Mouse (Mus musculus) liver, embryonic 14.5 days (tissue): Measurements from ENCODE around the gene Iqcn. TPM values are rescaled to one million over a fixed set of nuclear protein-coding genes. Genes with fewer than 3 reads are reported as not detected.

Source experiments
- ATAC-seq: fragments of 200-750 bp; cut with Nextera tagmentation; 2 replicates; pipeline ENCODE4 v1.8.0; 2017; ENCODE audit warnings: moderate number of reproducible peaks, mild to moderate bottlenecking, moderate library complexity; ENCODE audit not compliant: insufficient read depth
- DNase-seq, 3 experiments: peaks; one replicate each; pipeline ENCODE4 v3.0.0-alpha.2; 2012 to 2013; ENCODE audit warnings: low read depth in 3 of 3, low spot score in 3 of 3
- H3K27ac ChIP-seq: fragments of 300-500 bp; sonication (generic); 2 replicates; pipeline ENCODE4 v1.5.1; 2014; ENCODE audit warnings: moderate library complexity, mild to moderate bottlenecking, control low read depth, inconsistent platforms
- H3K27me3 ChIP-seq: fragments of 300-500 bp; sonication (generic); 2 replicates; pipeline ENCODE4 v1.6.1; 2014; ENCODE audit warnings: mild to moderate bottlenecking, low read length, moderate library complexity; ENCODE audit not compliant: control insufficient read depth, insufficient read depth
- H3K36me3 ChIP-seq: fragments of 300-500 bp; sonication (generic); replicated peaks from 2 replicates; pipeline ENCODE4 v1.6.1; 2014; ENCODE audit warnings: low read depth; ENCODE audit not compliant: control insufficient read depth, insufficient read depth
- H3K4me1 ChIP-seq, 2 experiments: fragments of 200-500 bp in 1 of 2; fragments of 300-500 bp in 1 of 2; sonication (generic) in 1 of 2; replicated peaks; 2 replicates each; pipeline ENCODE4 v1.6.1; 2012 to 2014; ENCODE audit warnings: antibody characterized with exemption in 1 of 2, inconsistent platforms in 1 of 2, low read length in 1 of 2; ENCODE audit not compliant: control insufficient read depth in 2 of 2, insufficient read depth in 2 of 2
- H3K4me2 ChIP-seq: fragments of 300-500 bp; sonication (generic); 2 replicates; pipeline ENCODE4 v1.6.1; 2014; ENCODE audit warnings: low read depth, mild to moderate bottlenecking, control low read depth, moderate library complexity
- H3K4me3 ChIP-seq, 2 experiments: fragments of 200-500 bp in 1 of 2; fragments of 300-500 bp in 1 of 2; sonication (generic) in 1 of 2; 2 replicates each; pipeline ENCODE4 v1.5.1; 2012 to 2014; ENCODE audit warnings: low read depth in 2 of 2, low read length in 2 of 2, mild to moderate bottlenecking in 2 of 2, control low read depth in 1 of 2, inconsistent platforms in 1 of 2, moderate library complexity in 1 of 2; ENCODE audit not compliant: insufficient read depth in 1 of 2
- H3K9ac ChIP-seq: fragments of 300-500 bp; sonication (generic); replicated peaks from 2 replicates; pipeline ENCODE4 v1.6.1; 2014; ENCODE audit warnings: mild to moderate bottlenecking, control low read depth, moderate library complexity
- H3K9me3 ChIP-seq: fragments of 300-500 bp; sonication (generic); 2 replicates; pipeline ENCODE4 v1.6.1; 2016; ENCODE audit warnings: low read length, mixed read lengths; ENCODE audit not compliant: control insufficient read depth
- CTCF ChIP-seq: IDR thresholded peaks from 2 replicates; pipeline ENCODE4 v1.5.1; 2016; ENCODE audit warnings: antibody characterized with exemption, low read depth, control low read depth
- EP300 ChIP-seq: IDR thresholded peaks from 2 replicates; pipeline ENCODE4 v1.6.1; 2016; ENCODE audit warnings: antibody characterized with exemption, low read depth
- WGBS: fragments of 180-500 bp; shearing (Covaris S2); extraction: QIAGEN DNeasy Blood & Tissue Kit; methylation state at CpG from one replicate; pipeline ENCODE4 v1.1.7; 2014; ENCODE audit not compliant: insufficient replicate concordance; 5-methylcytosine and 5-hydroxymethylcytosine counted together
- polyA plus RNA-seq, 2 experiments: library from polyadenylated mRNA; depleted of rRNA in 1 of 2; stranded (reverse) in 1 of 2; unstranded in 1 of 2; fragments of >200 nt; fragmentation: Nextera tagmentation in 1 of 2; extraction: Ambion mirVana in 1 of 2; gene quantifications; 2 replicates each; pipeline versions ENCODE4 v1.2.1 to v1.2.3; 2012 to 2014

The Iqcn gene
- polyA plus RNA-seq, 2 experiments: not detected

GRCm38 (mm10) chr8:70766571-70767440 is 63.5 kb downstream of the Iqcn start:
- H3K27ac ChIP-seq: peak overlapping the region; percentile 79
- H3K4me1 ChIP-seq: peaks cover 54 to 60% of the 10 kb centered on the region in 2 experiments
- WGBS: 13% methylated on average over 21 of the region's 21 CpGs
- TF ChIP-seq EP300 (no peak), CTCF (no peak)
- H3K27me3 ChIP-seq: no peaks in the 10 kb centered on the region
- ATAC-seq: peak; percentile 34; the same call in 1 of the 2 replicates
- peak overlapping the region; percentile 77 for H3K9ac ChIP-seq
- peak overlapping the region; percentile 72 to 77 for H3K4me3 ChIP-seq
- peak in 2 of 3 experiments; percentile 69 to 82 for DNase-seq
- H3K36me3 ChIP-seq: no peaks in the 10 kb centered on the region; the same call in 1 of the 2 replicates
- peak overlapping the region; percentile 99 for H3K4me2 ChIP-seq
- no peaks in the 10 kb centered on the region for H3K9me3 ChIP-seq

Other genes starting within 250 kb of the Iqcn start
- gene Klhl26, start 226.5 kb upstream of the Iqcn start, polyA plus RNA-seq (2012; rRNA removed): 6.5 and 7.1 TPM in 2 replicates
- 5.0 and 6.0 TPM in 2 replicates for gene Klhl26, start 226.5 kb upstream of the Iqcn start, polyA plus RNA-seq (2014; fragmentation: Nextera tagmentation; extraction: Ambion mirVana)
- gene Tmem59l, start 216.1 kb upstream of the Iqcn start, polyA plus RNA-seq (2012; rRNA removed): 0.03 and 0.09 TPM in 2 replicates
- gene Tmem59l, start 216.1 kb upstream of the Iqcn start, polyA plus RNA-seq (2014; fragmentation: Nextera tagmentation; extraction: Ambion mirVana): not detected in 2 replicates
- 1.5 and 1.9 TPM in 2 replicates for gene Crlf1, start 210.3 kb upstream of the Iqcn start, polyA plus RNA-seq (2012; rRNA removed)
- 3.7 and 4.0 TPM in 2 replicates for gene Crlf1, start 210.3 kb upstream of the Iqcn start, polyA plus RNA-seq (2014; fragmentation: Nextera tagmentation; extraction: Ambion mirVana)
- 55.1 and 71.6 TPM in 2 replicates for gene Rex1bd, start 196.7 kb upstream of the Iqcn start, polyA plus RNA-seq (2012; rRNA removed)
- gene Rex1bd, start 196.7 kb upstream of the Iqcn start, polyA plus RNA-seq (2014; fragmentation: Nextera tagmentation; extraction: Ambion mirVana): 72.0 and 74.2 TPM in 2 replicates
- gene Uba52, start 192.7 kb upstream of the Iqcn start, polyA plus RNA-seq (2012; rRNA removed): 553 and 870 TPM in 2 replicates
- gene Uba52, start 192.7 kb upstream of the Iqcn start, polyA plus RNA-seq (2014; fragmentation: Nextera tagmentation; extraction: Ambion mirVana): 738 and 773 TPM in 2 replicates
- gene Fkbp8, start 175.7 kb upstream of the Iqcn start, polyA plus RNA-seq (2012; rRNA removed): 140 and 149 TPM in 2 replicates
- gene Fkbp8, start 175.7 kb upstream of the Iqcn start, polyA plus RNA-seq (2014; fragmentation: Nextera tagmentation; extraction: Ambion mirVana): 114 and 135 TPM in 2 replicates
- 28.9 and 30.8 TPM in 2 replicates for gene Kxd1, start 175.5 kb upstream of the Iqcn start, polyA plus RNA-seq (2012; rRNA removed)
- 32.6 and 33.3 TPM in 2 replicates for gene Kxd1, start 175.5 kb upstream of the Iqcn start, polyA plus RNA-seq (2014; fragmentation: Nextera tagmentation; extraction: Ambion mirVana)
- gene Ell, start 164.0 kb upstream of the Iqcn start, polyA plus RNA-seq (2012; rRNA removed): 8.9 and 9.6 TPM in 2 replicates
- 7.7 and 9.2 TPM in 2 replicates for gene Ell, start 164.0 kb upstream of the Iqcn start, polyA plus RNA-seq (2014; fragmentation: Nextera tagmentation; extraction: Ambion mirVana)
- gene Isyna1, start 109.1 kb upstream of the Iqcn start, polyA plus RNA-seq (2012; rRNA removed): 61.3 and 62.4 TPM in 2 replicates
- gene Isyna1, start 109.1 kb upstream of the Iqcn start, polyA plus RNA-seq (2014; fragmentation: Nextera tagmentation; extraction: Ambion mirVana): 30.2 and 34.2 TPM in 2 replicates
- gene Ssbp4, start 94.6 kb upstream of the Iqcn start, polyA plus RNA-seq (2012; rRNA removed): 36.3 and 50.8 TPM in 2 replicates
- 49.5 and 61.7 TPM in 2 replicates for gene Ssbp4, start 94.6 kb upstream of the Iqcn start, polyA plus RNA-seq (2014; fragmentation: Nextera tagmentation; extraction: Ambion mirVana)
- 4.3 and 5.3 TPM in 2 replicates for gene Lrrc25, start 87.3 kb upstream of the Iqcn start, polyA plus RNA-seq (2012; rRNA removed)
- 4.7 TPM in 2 replicates for gene Lrrc25, start 87.3 kb upstream of the Iqcn start, polyA plus RNA-seq (2014; fragmentation: Nextera tagmentation; extraction: Ambion mirVana)
- gene Gdf15, start 71.0 kb upstream of the Iqcn start, polyA plus RNA-seq (2012; rRNA removed): 6.3 and 9.0 TPM in 2 replicates
- gene Gdf15, start 71.0 kb upstream of the Iqcn start, polyA plus RNA-seq (2014; fragmentation: Nextera tagmentation; extraction: Ambion mirVana): 1.2 and 2.8 TPM in 2 replicates
- 7.6 and 8.6 TPM in 2 replicates for gene Pgpep1, start 43.1 kb upstream of the Iqcn start, polyA plus RNA-seq (2012; rRNA removed)
- 19.8 and 23.5 TPM in 2 replicates for gene Pgpep1, start 43.1 kb upstream of the Iqcn start, polyA plus RNA-seq (2014; fragmentation: Nextera tagmentation; extraction: Ambion mirVana)
- gene Lsm4, start 30.2 kb upstream of the Iqcn start, polyA plus RNA-seq (2012; rRNA removed): 134 and 478 TPM in 2 replicates
- gene Lsm4, start 30.2 kb upstream of the Iqcn start, polyA plus RNA-seq (2014; fragmentation: Nextera tagmentation; extraction: Ambion mirVana): 160 and 176 TPM in 2 replicates
- 28.4 and 29.4 TPM in 2 replicates for gene Jund, start 4.5 kb upstream of the Iqcn start, polyA plus RNA-seq (2012; rRNA removed)
- gene Jund, start 4.5 kb upstream of the Iqcn start, polyA plus RNA-seq (2014; fragmentation: Nextera tagmentation; extraction: Ambion mirVana): 20.3 and 21.8 TPM in 2 replicates
- 0.04 TPM in 1 of 2 replicates, not detected in the other for gene Gm3336, start 15.1 kb downstream of the Iqcn start, polyA plus RNA-seq (2012; rRNA removed)
- gene Gm3336, start 15.1 kb downstream of the Iqcn start, polyA plus RNA-seq (2014; fragmentation: Nextera tagmentation; extraction: Ambion mirVana): 0.11 TPM in 2 replicates
- gene Pde4c, start 20.3 kb downstream of the Iqcn start, polyA plus RNA-seq (2012; rRNA removed): 1.6 TPM in 2 replicates
- 0.34 and 0.74 TPM in 2 replicates for gene Pde4c, start 20.3 kb downstream of the Iqcn start, polyA plus RNA-seq (2014; fragmentation: Nextera tagmentation; extraction: Ambion mirVana)
- 2.7 and 3.2 TPM in 2 replicates for gene Rab3a, start 51.2 kb downstream of the Iqcn start, polyA plus RNA-seq (2012; rRNA removed)
- gene Rab3a, start 51.2 kb downstream of the Iqcn start, polyA plus RNA-seq (2014; fragmentation: Nextera tagmentation; extraction: Ambion mirVana): 1.6 and 2.4 TPM in 2 replicates
- gene Mpv17l2, start 57.5 kb downstream of the Iqcn start, polyA plus RNA-seq (2012; rRNA removed): 25.3 and 28.5 TPM in 2 replicates
- 39.8 and 41.5 TPM in 2 replicates for gene Mpv17l2, start 57.5 kb downstream of the Iqcn start, polyA plus RNA-seq (2014; fragmentation: Nextera tagmentation; extraction: Ambion mirVana)
- gene Pik3r2, start 73.3 kb downstream of the Iqcn start, polyA plus RNA-seq (2012; rRNA removed): 13.2 and 17.5 TPM in 2 replicates
- gene Pik3r2, start 73.3 kb downstream of the Iqcn start, polyA plus RNA-seq (2014; fragmentation: Nextera tagmentation; extraction: Ambion mirVana): 8.2 and 12.0 TPM in 2 replicates
- gene Mast3, start 101.6 kb downstream of the Iqcn start, polyA plus RNA-seq (2012; rRNA removed): 11.1 and 13.0 TPM in 2 replicates
- gene Mast3, start 101.6 kb downstream of the Iqcn start, polyA plus RNA-seq (2014; fragmentation: Nextera tagmentation; extraction: Ambion mirVana): 5.4 and 6.3 TPM in 2 replicates
- 0.11 and 0.13 TPM in 2 replicates for gene Il12rb1, start 105.0 kb downstream of the Iqcn start, polyA plus RNA-seq (2012; rRNA removed)
- 0.18 and 0.39 TPM in 2 replicates for gene Il12rb1, start 105.0 kb downstream of the Iqcn start, polyA plus RNA-seq (2014; fragmentation: Nextera tagmentation; extraction: Ambion mirVana)
- gene Arrdc2, start 136.3 kb downstream of the Iqcn start, polyA plus RNA-seq (2012; rRNA removed): 33.9 and 35.0 TPM in 2 replicates
- 9.5 and 14.3 TPM in 2 replicates for gene Arrdc2, start 136.3 kb downstream of the Iqcn start, polyA plus RNA-seq (2014; fragmentation: Nextera tagmentation; extraction: Ambion mirVana)
- gene Kcnn1, start 159.8 kb downstream of the Iqcn start, polyA plus RNA-seq (2012; rRNA removed): 0.27 and 0.34 TPM in 2 replicates
- 0.08 and 0.17 TPM in 2 replicates for gene Kcnn1, start 159.8 kb downstream of the Iqcn start, polyA plus RNA-seq (2014; fragmentation: Nextera tagmentation; extraction: Ambion mirVana)
- gene Ccdc124, start 170.5 kb downstream of the Iqcn start, polyA plus RNA-seq (2012; rRNA removed): 20.4 and 34.3 TPM in 2 replicates
- gene Ccdc124, start 170.5 kb downstream of the Iqcn start, polyA plus RNA-seq (2014; fragmentation: Nextera tagmentation; extraction: Ambion mirVana): 54.1 and 56.3 TPM in 2 replicates
- gene Slc5a5, start 189.3 kb downstream of the Iqcn start, polyA plus RNA-seq (2012; rRNA removed): 0.06 and 0.10 TPM in 2 replicates
- 0.03 and 0.05 TPM in 2 replicates for gene Slc5a5, start 189.3 kb downstream of the Iqcn start, polyA plus RNA-seq (2014; fragmentation: Nextera tagmentation; extraction: Ambion mirVana)
- 2,449 and 2,899 TPM in 2 replicates for gene Rpl18a, start 194.0 kb downstream of the Iqcn start, polyA plus RNA-seq (2012; rRNA removed)
- gene Rpl18a, start 194.0 kb downstream of the Iqcn start, polyA plus RNA-seq (2014; fragmentation: Nextera tagmentation; extraction: Ambion mirVana): 3,155 and 3,211 TPM in 2 replicates
- 11.5 and 15.4 TPM in 2 replicates for gene Map1s, start 202.5 kb downstream of the Iqcn start, polyA plus RNA-seq (2012; rRNA removed)
- gene Map1s, start 202.5 kb downstream of the Iqcn start, polyA plus RNA-seq (2014; fragmentation: Nextera tagmentation; extraction: Ambion mirVana): 9.3 and 11.8 TPM in 2 replicates